Mouse (Mus musculus): ENCODE results near the gene Cfap61. TPM values are rescaled to one million over a fixed set of nuclear protein-coding genes. Genes with fewer than 3 reads are reported as not detected.

Gene Cfap61
- polyA plus RNA-seq, 1 experiment from 2014 or later, result 3.4 TPM

- no peak overlapping the region for H3K27ac ChIP-seq (replicated peaks)
Observed at GRCm38 (mm10) chr2:146022846-146023245, 88.3 kb downstream of the Cfap61 start.

GRCm38 (mm10) chr2:146043640-146044039, 109.1 kb downstream of the Cfap61 start:
- Histone ChIP-seq H3K9me3 (replicated peaks) (no peaks in the 10 kb centered on the region), H3K27me3 (no peaks in the 10 kb centered on the region), H3K9ac (no peak overlapping the region), H3K36me3 (no peaks in the 10 kb centered on the region), H3K4me1 (peaks cover 11% of the 10 kb centered on the region), H3K4me2 (replicated peaks) (no peak overlapping the region), H3K27ac (replicated peaks) (no peak overlapping the region), H3K4me3 (replicated peaks) (no peak overlapping the region)
- 92% methylated on average over 5 of the region's 5 CpGs for WGBS
- no peak for ATAC-seq (ENCODE audit: insufficient number of reproducible peaks, low FRiP score, low TSS enrichment, low read depth)

More at GRCm38 (mm10) chr2:146022846-146023245, 88.3 kb downstream of the Cfap61 start:
- no peaks in the 10 kb centered on the region for H3K9me3 ChIP-seq (replicated peaks)
- 87% methylated on average over 6 of the region's 6 CpGs for WGBS
- H3K4me3 ChIP-seq (replicated peaks), result no peak overlapping the region
- ATAC-seq (ENCODE audit: insufficient number of reproducible peaks, low FRiP score, low TSS enrichment, low read depth), result no peak
- H3K9ac ChIP-seq, result no peak overlapping the region
- no peak overlapping the region for H3K4me2 ChIP-seq (replicated peaks)
- H3K4me1 ChIP-seq, result no peaks in the 10 kb centered on the region
- H3K36me3 ChIP-seq, result no peaks in the 10 kb centered on the region
- no peaks in the 10 kb centered on the region for H3K27me3 ChIP-seq

GRCm38 (mm10) chr2:146044926-146045890, 110.6 kb downstream of the Cfap61 start:
- Histone ChIP-seq H3K9me3 (replicated peaks) (no peaks in the 10 kb centered on the region), H3K27me3 (no peaks in the 10 kb centered on the region), H3K36me3 (no peaks in the 10 kb centered on the region), H3K4me2 (replicated peaks) (peak overlapping the region; percentile 43), H3K4me3 (replicated peaks) (0 out of 2 replicates have a peak overlapping the region, but pooled peaks have one; percentile 4), H3K27ac (replicated peaks) (no peak overlapping the region), H3K4me1 (peaks cover 11% of the 10 kb centered on the region), H3K9ac (no peak overlapping the region)
- WGBS, result 23% methylated on average over 24 of the region's 24 CpGs
- peak; percentile 46; the same call in 1 of the 2 replicates for ATAC-seq (ENCODE audit: insufficient number of reproducible peaks, low FRiP score, low TSS enrichment, low read depth)

GRCm38 (mm10) chr2:146047691-146048090, 113.1 kb downstream of the Cfap61 start:
- ATAC-seq (ENCODE audit: insufficient number of reproducible peaks, low FRiP score, low TSS enrichment, low read depth), result no peak
- Histone ChIP-seq H3K9me3 (replicated peaks) (no peaks in the 10 kb centered on the region), H3K4me1 (peaks cover 11% of the 10 kb centered on the region), H3K36me3 (no peaks in the 10 kb centered on the region), H3K27ac (replicated peaks) (no peak overlapping the region), H3K4me3 (replicated peaks) (no peak overlapping the region), H3K4me2 (replicated peaks) (no peak overlapping the region), H3K9ac (no peak overlapping the region), H3K27me3 (no peaks in the 10 kb centered on the region)
- 73% methylated on average over 4 of the region's 4 CpGs for WGBS

GRCm38 (mm10) chr2:146048221-146048829, 113.7 kb downstream of the Cfap61 start:
- WGBS, result 73% methylated on average over 17 of the region's 17 CpGs
- Histone ChIP-seq H3K27me3 (no peaks in the 10 kb centered on the region), H3K9me3 (replicated peaks) (no peaks in the 10 kb centered on the region), H3K4me3 (replicated peaks) (no peak overlapping the region), H3K4me2 (replicated peaks) (no peak overlapping the region), H3K36me3 (no peaks in the 10 kb centered on the region), H3K4me1 (peaks cover 11% of the 10 kb centered on the region), H3K27ac (replicated peaks) (no peak overlapping the region), H3K9ac (no peak overlapping the region)
- ATAC-seq (ENCODE audit: insufficient number of reproducible peaks, low FRiP score, low TSS enrichment, low read depth), result no peak

GRCm38 (mm10) chr2:146049339-146049738, 114.8 kb downstream of the Cfap61 start:
- no peaks in the 10 kb centered on the region for H3K27me3 ChIP-seq
- no peak for ATAC-seq (ENCODE audit: insufficient number of reproducible peaks, low FRiP score, low TSS enrichment, low read depth)
- no peak overlapping the region for H3K4me3 ChIP-seq (replicated peaks)
- H3K4me2 ChIP-seq (replicated peaks), result no peak overlapping the region
- H3K9me3 ChIP-seq (replicated peaks), result no peaks in the 10 kb centered on the region
- peaks cover 11% of the 10 kb centered on the region for H3K4me1 ChIP-seq
- 81% methylated on average over 5 of the region's 5 CpGs for WGBS
- no peak overlapping the region for H3K9ac ChIP-seq
- no peak overlapping the region for H3K27ac ChIP-seq (replicated peaks)
- no peaks in the 10 kb centered on the region for H3K36me3 ChIP-seq

GRCm38 (mm10) chr2:146050069-146050468, 115.5 kb downstream of the Cfap61 start:
- Histone ChIP-seq H3K27me3 (no peaks in the 10 kb centered on the region), H3K9me3 (replicated peaks) (no peaks in the 10 kb centered on the region), H3K9ac (no peak overlapping the region), H3K27ac (replicated peaks) (no peak overlapping the region), H3K4me3 (replicated peaks) (no peak overlapping the region), H3K4me1 (peaks cover 7% of the 10 kb centered on the region), H3K36me3 (no peaks in the 10 kb centered on the region), H3K4me2 (replicated peaks) (no peak overlapping the region)
- 39% methylated on average over 3 of the region's 3 CpGs for WGBS
- ATAC-seq (ENCODE audit: insufficient number of reproducible peaks, low FRiP score, low TSS enrichment, low read depth), result no peak

GRCm38 (mm10) chr2:146051334-146051733, 116.8 kb downstream of the Cfap61 start:
- WGBS, result 74% methylated on average over 4 of the region's 4 CpGs
- ATAC-seq (ENCODE audit: insufficient number of reproducible peaks, low FRiP score, low TSS enrichment, low read depth), result no peak
- Histone ChIP-seq H3K27me3 (no peaks in the 10 kb centered on the region), H3K4me1 (no peaks in the 10 kb centered on the region), H3K4me2 (replicated peaks) (no peak overlapping the region), H3K27ac (replicated peaks) (no peak overlapping the region), H3K9me3 (replicated peaks) (no peaks in the 10 kb centered on the region), H3K4me3 (replicated peaks) (no peak overlapping the region), H3K9ac (no peak overlapping the region), H3K36me3 (no peaks in the 10 kb centered on the region)

GRCm38 (mm10) chr2:146057123-146057522, 122.5 kb downstream of the Cfap61 start:
- no peak for ATAC-seq (ENCODE audit: insufficient number of reproducible peaks, low FRiP score, low TSS enrichment, low read depth)
- Histone ChIP-seq H3K27me3 (no peaks in the 10 kb centered on the region), H3K4me2 (replicated peaks) (no peak overlapping the region), H3K4me3 (replicated peaks) (no peak overlapping the region), H3K9ac (no peak overlapping the region), H3K27ac (replicated peaks) (no peak overlapping the region), H3K9me3 (replicated peaks) (no peaks in the 10 kb centered on the region), H3K36me3 (no peaks in the 10 kb centered on the region), H3K4me1 (0 out of 2 replicates have a peak, but pooled peaks cover 2% of the 10 kb centered on the region)
- WGBS, result 82% methylated on average over 4 of the region's 4 CpGs

- no peaks in the 10 kb centered on the region for H3K27me3 ChIP-seq
- H3K27ac ChIP-seq (replicated peaks), result no peak overlapping the region
- H3K36me3 ChIP-seq, result no peaks in the 10 kb centered on the region
- no peak overlapping the region for H3K9ac ChIP-seq
- no peaks in the 10 kb centered on the region for H3K9me3 ChIP-seq (replicated peaks)
- 40% methylated on average over 3 of the region's 3 CpGs for WGBS
- H3K4me1 ChIP-seq, result peaks cover 13% of the 10 kb centered on the region
- H3K4me3 ChIP-seq (replicated peaks), result no peak overlapping the region
- ATAC-seq (ENCODE audit: insufficient number of reproducible peaks, low FRiP score, low TSS enrichment, low read depth), result no peak
- H3K4me2 ChIP-seq (replicated peaks), result no peak overlapping the region
Observed at GRCm38 (mm10) chr2:146058791-146059190, 124.2 kb downstream of the Cfap61 start.

GRCm38 (mm10) chr2:146061421-146062300, 127.1 kb downstream of the Cfap61 start:
- H3K27me3 ChIP-seq, result no peaks in the 10 kb centered on the region
- peak overlapping the region; percentile 24; the same call in 1 of the 2 replicates for H3K4me2 ChIP-seq (replicated peaks)
- no peak overlapping the region for H3K4me3 ChIP-seq (replicated peaks)
- peaks cover 13% of the 10 kb centered on the region for H3K4me1 ChIP-seq
- H3K36me3 ChIP-seq, result no peaks in the 10 kb centered on the region
- H3K9ac ChIP-seq, result no peak overlapping the region
- ATAC-seq (ENCODE audit: insufficient number of reproducible peaks, low FRiP score, low TSS enrichment, low read depth), result no peak
- no peaks in the 10 kb centered on the region for H3K9me3 ChIP-seq (replicated peaks)
- WGBS, result 68% methylated on average over 16 of the region's 16 CpGs
- no peak overlapping the region for H3K27ac ChIP-seq (replicated peaks)
